Mouse (Mus musculus): ENCODE measurements around the gene Rbfox3.

The Rbfox3 gene

GRCm38 (mm10) chr11:118507904-118508303 is 403.5 kb downstream of the Rbfox3 start:
- DNase-seq (ENCODE audit: low spot score in 2 of 2), result peak; percentile 58 to 70

- DNase-seq (ENCODE audit: low spot score in 2 of 2), result no peak
Observed at GRCm38 (mm10) chr11:118507095-118507494, 404.3 kb downstream of the Rbfox3 start.

GRCm38 (mm10) chr11:118504180-118504454 is 407.3 kb downstream of the Rbfox3 start:
- no peak for DNase-seq (ENCODE audit: low spot score in 2 of 2)

- DNase-seq (ENCODE audit: low spot score in 2 of 2), result no peak
Observed at GRCm38 (mm10) chr11:118503418-118504179, 407.8 kb downstream of the Rbfox3 start.

GRCm38 (mm10) chr11:118502990-118503389 is 408.4 kb downstream of the Rbfox3 start:
- DNase-seq (ENCODE audit: low spot score in 2 of 2), result no peak

- DNase-seq (ENCODE audit: low spot score in 2 of 2), result no peak
Observed at GRCm38 (mm10) chr11:118496066-118496689, 415.2 kb downstream of the Rbfox3 start.

- no peak for DNase-seq (ENCODE audit: low spot score in 2 of 2)
Observed at GRCm38 (mm10) chr11:118495065-118495464, 416.3 kb downstream of the Rbfox3 start.

GRCm38 (mm10) chr11:118494001-118494737 is 417.2 kb downstream of the Rbfox3 start:
- DNase-seq (ENCODE audit: low spot score in 2 of 2), result no peak

GRCm38 (mm10) chr11:118493458-118493857 is 417.9 kb downstream of the Rbfox3 start:
- DNase-seq (ENCODE audit: low spot score in 2 of 2), result no peak

GRCm38 (mm10) chr11:118491230-118491629 is 420.2 kb downstream of the Rbfox3 start:
- no peak for DNase-seq (ENCODE audit: low spot score in 2 of 2)

GRCm38 (mm10) chr11:118490566-118491218 is 420.7 kb downstream of the Rbfox3 start:
- peak; percentile 77 to 88 for DNase-seq (ENCODE audit: low spot score in 2 of 2)

- no peak for DNase-seq (ENCODE audit: low spot score in 2 of 2)
Observed at GRCm38 (mm10) chr11:118488907-118489270, 422.5 kb downstream of the Rbfox3 start.

GRCm38 (mm10) chr11:118488191-118488906 is 423.0 kb downstream of the Rbfox3 start:
- DNase-seq (ENCODE audit: low spot score in 2 of 2), result no peak

- no peak for DNase-seq (ENCODE audit: low spot score in 2 of 2)
Observed at GRCm38 (mm10) chr11:118486881-118487772, 424.3 kb downstream of the Rbfox3 start.

- no peak for DNase-seq (ENCODE audit: low spot score in 2 of 2)
Observed at GRCm38 (mm10) chr11:118486281-118486680, 425.1 kb downstream of the Rbfox3 start.

- DNase-seq (ENCODE audit: low spot score in 2 of 2), result no peak
Observed at GRCm38 (mm10) chr11:118485780-118486179, 425.6 kb downstream of the Rbfox3 start.

GRCm38 (mm10) chr11:118485338-118485737 is 426.1 kb downstream of the Rbfox3 start:
- DNase-seq (ENCODE audit: low spot score in 2 of 2), result no peak

GRCm38 (mm10) chr11:118484169-118484568 is 427.2 kb downstream of the Rbfox3 start:
- DNase-seq (ENCODE audit: low spot score in 2 of 2), result no peak

- DNase-seq (ENCODE audit: low spot score in 2 of 2), result no peak
Observed at GRCm38 (mm10) chr11:118481751-118482150, 429.6 kb downstream of the Rbfox3 start.

- no peak for DNase-seq (ENCODE audit: low spot score in 2 of 2)
Observed at GRCm38 (mm10) chr11:118481231-118481630, 430.2 kb downstream of the Rbfox3 start.

GRCm38 (mm10) chr11:118479776-118480175 is 431.6 kb downstream of the Rbfox3 start:
- no peak for DNase-seq (ENCODE audit: low spot score in 2 of 2)

Data from spleen, postnatal 10 days (tissue).